Mouse (Mus musculus) CH12.LX (cell line): ENCODE results near the gene Olfml1. TPM values are rescaled to one million over a fixed set of nuclear protein-coding genes. Genes with fewer than 3 reads are reported as not detected.

Source experiments
- DNase-seq: peaks from one replicate; pipeline ENCODE4 v3.0.0-alpha.2; 2013; ENCODE audit errors: extremely low read depth
- H3K27ac ChIP-seq: 2 replicates; pipeline ENCODE4 v1.5.1; 2012; ENCODE audit warnings: low read depth, mild to moderate bottlenecking, control low read depth, moderate library complexity; ENCODE audit not compliant: insufficient read depth
- H3K27me3 ChIP-seq: replicated peaks from 2 replicates; pipeline ENCODE3; 2012; ENCODE audit warnings: inconsistent platforms
- H3K36me3 ChIP-seq, 2 experiments: replicated peaks in 1 of 2; 2 replicates each; pipeline versions ENCODE3 to v1.6.1; 2012; ENCODE audit warnings: inconsistent platforms in 1 of 2, low read length in 1 of 2, mild to moderate bottlenecking in 1 of 2, mixed read lengths in 1 of 2, moderate library complexity in 1 of 2; ENCODE audit not compliant: control insufficient read depth in 1 of 2, insufficient read depth in 1 of 2
- H3K4me1 ChIP-seq, 2 experiments: 2 replicates each; pipeline ENCODE4 v1.6.1; 2012; ENCODE audit warnings: inconsistent platforms in 1 of 2, moderate library complexity in 1 of 2; ENCODE audit not compliant: insufficient read depth in 2 of 2, control insufficient read depth in 1 of 2
- H3K4me2 ChIP-seq: 2 replicates; pipeline ENCODE4 v1.6.1; 2012; ENCODE audit warnings: low read depth, mild to moderate bottlenecking, control low read depth; ENCODE audit not compliant: poor library complexity, insufficient read depth, severe bottlenecking
- H3K4me3 ChIP-seq, 3 experiments: fragments of 150-350 bp in 1 of 3; sonication (generic) in 1 of 3; replicated peaks in 1 of 3; 2 replicates each; pipeline versions ENCODE3 to v1.5.1; 2011 to 2012; ENCODE audit warnings: low read depth in 2 of 3, low read length in 2 of 3, mild to moderate bottlenecking in 2 of 3, moderate library complexity in 2 of 3, control low read depth in 1 of 3, improper control_type of control experiment in 1 of 3, inconsistent platforms in 1 of 3, mixed read lengths in 1 of 3; ENCODE audit not compliant: poor library complexity in 1 of 3
- H3K79me2 ChIP-seq: replicated peaks from 2 replicates; pipeline ENCODE4 v1.6.1; 2012; ENCODE audit warnings: mild to moderate bottlenecking, moderate library complexity; ENCODE audit not compliant: control insufficient read depth, poor library complexity, insufficient read depth, severe bottlenecking; ENCODE audit errors: extremely low read depth
- H3K9ac ChIP-seq: 2 replicates; pipeline ENCODE4 v1.6.1; 2012; ENCODE audit warnings: low read depth, mild to moderate bottlenecking, control low read depth, moderate library complexity; ENCODE audit not compliant: insufficient read depth
- H3K9me3 ChIP-seq: replicated peaks from 2 replicates; pipeline ENCODE3; 2012; ENCODE audit warnings: low read length, inconsistent platforms, mixed read lengths
- CTCF ChIP-seq, 2 experiments: IDR thresholded peaks in 1 of 2; conservative IDR thresholded peaks in 1 of 2; 2 replicates each; pipeline ENCODE4 v1.5.1; 2011 to 2012; ENCODE audit warnings: low read depth in 2 of 2, low read length in 2 of 2, improper control_type of control experiment in 1 of 2, inconsistent platforms in 1 of 2, mild to moderate bottlenecking in 1 of 2, moderate library complexity in 1 of 2
- E2F4 ChIP-seq: IDR thresholded peaks from 2 replicates; pipeline ENCODE4 v1.6.1; 2011; ENCODE audit warnings: low read depth, low read length, improper control_type of control experiment; ENCODE audit not compliant: insufficient replicate concordance
- ELF1 ChIP-seq: IDR thresholded peaks from 2 replicates; pipeline ENCODE4 v1.6.1; 2014; ENCODE audit warnings: low read depth, mild to moderate bottlenecking, inconsistent platforms, low read length, improper control_type of control experiment
- EP300 ChIP-seq: IDR thresholded peaks from 2 replicates; pipeline ENCODE4 v1.6.1; 2011; ENCODE audit warnings: low read length, improper control_type of control experiment
- ETS1 ChIP-seq: conservative IDR thresholded peaks from 2 replicates; pipeline ENCODE4 v1.6.1; 2012; ENCODE audit warnings: low read depth, mild to moderate bottlenecking, inconsistent platforms, low read length, improper control_type of control experiment, moderate library complexity
- GABPA ChIP-seq: IDR thresholded peaks from 2 replicates; pipeline ENCODE4 v1.6.1; 2012; ENCODE audit warnings: low read depth, low read length, improper control_type of control experiment, inconsistent platforms; ENCODE audit not compliant: insufficient replicate concordance
- HCFC1 ChIP-seq: IDR thresholded peaks from 2 replicates; pipeline ENCODE4 v1.6.1; 2012; ENCODE audit warnings: low read depth, mild to moderate bottlenecking, inconsistent platforms, low read length, improper control_type of control experiment
- IRF4 ChIP-seq: IDR thresholded peaks from 2 replicates; pipeline ENCODE4 v1.6.1; 2014; ENCODE audit warnings: low read depth, mild to moderate bottlenecking, inconsistent platforms, low read length, improper control_type of control experiment
- JUN ChIP-seq: IDR thresholded peaks from 2 replicates; pipeline ENCODE4 v1.6.1; 2011; ENCODE audit warnings: low read depth, mild to moderate bottlenecking, low read length, improper control_type of control experiment, moderate library complexity; ENCODE audit not compliant: insufficient read depth
- JUND ChIP-seq: conservative IDR thresholded peaks from 2 replicates; pipeline ENCODE4 v1.6.1; 2011; ENCODE audit warnings: low read depth, low read length, improper control_type of control experiment
- MAFK ChIP-seq: IDR thresholded peaks from 2 replicates; pipeline ENCODE4 v1.6.1; 2011; ENCODE audit warnings: low read length, improper control_type of control experiment; ENCODE audit not compliant: insufficient replicate concordance
- MAZ ChIP-seq: IDR thresholded peaks from 2 replicates; pipeline ENCODE4 v1.6.1; 2012; ENCODE audit warnings: low read depth, mild to moderate bottlenecking, inconsistent platforms, low read length, improper control_type of control experiment, moderate library complexity
- MEF2A ChIP-seq: IDR thresholded peaks from 2 replicates; pipeline ENCODE4 v1.6.1; 2014; ENCODE audit warnings: low read depth, mild to moderate bottlenecking, inconsistent platforms, low read length, improper control_type of control experiment, borderline replicate concordance
- MYC ChIP-seq: IDR thresholded peaks from 2 replicates; pipeline ENCODE4 v1.6.1; 2011; ENCODE audit warnings: low read depth, mild to moderate bottlenecking, improper control_type of control experiment, low read length
- NELFE ChIP-seq: IDR thresholded peaks from 2 replicates; pipeline ENCODE4 v1.6.1; 2011; ENCODE audit warnings: low read depth, low read length, improper control_type of control experiment
- NRF1 ChIP-seq: IDR thresholded peaks from 2 replicates; pipeline ENCODE4 v1.6.1; 2014; ENCODE audit warnings: low read depth, mild to moderate bottlenecking, inconsistent platforms, low read length, improper control_type of control experiment, moderate library complexity
- PAX5 ChIP-seq: IDR thresholded peaks from 2 replicates; pipeline ENCODE4 v1.6.1; 2012; ENCODE audit warnings: low read length, inconsistent platforms, mixed read lengths
- POLR2A ChIP-seq: IDR thresholded peaks from 2 replicates; pipeline ENCODE4 v1.6.1; 2011; ENCODE audit warnings: low read depth, mild to moderate bottlenecking, improper control_type of control experiment, low read length
- POLR2AphosphoS2 ChIP-seq: IDR thresholded peaks from 2 replicates; pipeline ENCODE4 v1.6.1; 2011; ENCODE audit warnings: low read depth, low read length, improper control_type of control experiment
- RAD21 ChIP-seq: IDR thresholded peaks from 2 replicates; pipeline ENCODE4 v1.6.1; 2011; ENCODE audit warnings: low read depth, mild to moderate bottlenecking, low read length, improper control_type of control experiment, moderate library complexity
- RCOR1 ChIP-seq: conservative IDR thresholded peaks from 2 replicates; pipeline ENCODE4 v1.6.1; 2012; ENCODE audit warnings: low read depth, mild to moderate bottlenecking, inconsistent platforms, low read length, improper control_type of control experiment
- TBP ChIP-seq: conservative IDR thresholded peaks from 2 replicates; pipeline ENCODE4 v1.6.1; 2011; ENCODE audit warnings: low read depth, low read length, improper control_type of control experiment
- TCF12 ChIP-seq: IDR thresholded peaks from 2 replicates; pipeline ENCODE4 v1.6.1; 2014; ENCODE audit warnings: low read depth, mild to moderate bottlenecking, inconsistent platforms, low read length, improper control_type of control experiment
- USF1 ChIP-seq: IDR thresholded peaks from 2 replicates; pipeline ENCODE4 v1.6.1; 2014; ENCODE audit warnings: low read depth, mild to moderate bottlenecking, inconsistent platforms, low read length, improper control_type of control experiment
- USF2 ChIP-seq: conservative IDR thresholded peaks from 2 replicates; pipeline ENCODE4 v1.6.1; 2011; ENCODE audit warnings: low read depth, low read length, improper control_type of control experiment
- ZC3H11A ChIP-seq: IDR thresholded peaks from 2 replicates; pipeline ENCODE4 v1.6.1; 2012; ENCODE audit warnings: low read depth, mild to moderate bottlenecking, inconsistent platforms, low read length, improper control_type of control experiment
- ZKSCAN1 ChIP-seq: IDR thresholded peaks from 2 replicates; pipeline ENCODE4 v1.6.1; 2012; ENCODE audit warnings: low read depth, inconsistent platforms, low read length, improper control_type of control experiment, borderline replicate concordance
- ZMIZ1 ChIP-seq: IDR thresholded peaks from 2 replicates; pipeline ENCODE4 v1.6.1; 2012; ENCODE audit warnings: low read depth, mild to moderate bottlenecking, inconsistent platforms, low read length, improper control_type of control experiment
- dilution Hi-C: fragments of 300-500 bp; cut with MboI; formaldehyde crosslinking; loops from 2 replicates; pipeline ENCODE4 v1.14.3; 2020; ENCODE audit warnings: low sequenced_read_pairs; ENCODE audit not compliant: extremely low pct_unique_long_range_greater_than_20kb, extremely low pct_ligation_motif_present
- in situ Hi-C: fragments of 300-500 bp; cut with MboI; formaldehyde crosslinking; loops from 3 replicates; pipeline ENCODE4 v1.14.3; 2019; ENCODE audit warnings: low sequenced_read_pairs, low pct_ligation_motif_present, low pct_unique_long_range_greater_than_20kb, mixed read lengths
- polyA plus RNA-seq: library from polyadenylated mRNA; unstranded; fragments of >175 nt; gene quantifications from 2 replicates; pipeline ENCODE4 v1.2.1, GENCODE M21; 2012; ENCODE audit warnings: low read depth; ENCODE audit not compliant: insufficient read length
- total RNA-seq, 2 experiments: library from RNA; depleted of rRNA; stranded (reverse); fragments of 300-350 nt in 1 of 2; fragments of >200 nt in 1 of 2; gene quantifications; 2 replicates each; pipeline ENCODE4 v1.2.3; 2012 to 2014

The Olfml1 gene
- total and polyA plus RNA-seq, 3 experiments = not detected

- Histone ChIP-seq H3K4me1 (peaks cover 17 to 54% of the 10 kb centered on the region in 2 experiments), H3K27me3 (no peaks in the 10 kb centered on the region), H3K79me2 (peaks cover 25% of the 10 kb centered on the region), H3K36me3 (peaks cover 16 to 79% of the 10 kb centered on the region in 2 experiments), H3K9me3 (no peaks in the 10 kb centered on the region), H3K9ac (no peak overlapping the region), H3K4me3 (no peak overlapping the region), H3K27ac (no peak overlapping the region), H3K4me2 (no peak overlapping the region)
- no peak for TF ChIP-seq POLR2AphosphoS2
- TF ChIP-seq RCOR1 = no peak
- no peak for TF ChIP-seq TCF12
- TF ChIP-seq IRF4 = no peak
- no peak for TF ChIP-seq HCFC1
- TF ChIP-seq ETS1 = no peak
- TF ChIP-seq TBP = no peak
- TF ChIP-seq GABPA = no peak
- no peak for TF ChIP-seq RAD21
- no peak for TF ChIP-seq PAX5
- TF ChIP-seq NRF1 = no peak
- no peak for TF ChIP-seq NELFE
- no peak for TF ChIP-seq CTCF (conservative IDR thresholded peaks at IDR 0.05 in 1 of 2, IDR thresholded peaks at IDR 0.05 in 1 of 2; ENCODE audit: low read depth in 2 of 2, low read length in 2 of 2)
- TF ChIP-seq MAFK = no peak
- no peak for TF ChIP-seq E2F4
- dilution Hi-C loops = no loop called here
- in situ Hi-C loops = no loop called here
- DNase-seq = no peak
Observed at GRCm38 (mm10) chr7:107633201-107633600, 66.0 kb downstream of the Olfml1 start.

GRCm38 (mm10) chr7:107637398-107637797 is 70.2 kb downstream of the Olfml1 start:
- no peak for DNase-seq
- peaks cover 35 to 96% of the 10 kb centered on the region in 2 experiments for H3K36me3 ChIP-seq
- dilution Hi-C loops (no loop called here), in situ Hi-C loops (no loop called here)
- H3K9ac ChIP-seq = no peak overlapping the region
- H3K27me3 ChIP-seq = no peaks in the 10 kb centered on the region
- H3K4me3 ChIP-seq = no peak overlapping the region
- TF ChIP-seq EP300 (no peak), CTCF (conservative IDR thresholded peaks at IDR 0.05 in 1 of 2, IDR thresholded peaks at IDR 0.05 in 1 of 2; ENCODE audit: low read depth in 2 of 2, low read length in 2 of 2) (no peak), ZC3H11A (no peak), TCF12 (no peak), POLR2A (no peak), ELF1 (no peak), TBP (no peak), USF2 (no peak), MEF2A (no peak), MYC (no peak), RAD21 (no peak), ZKSCAN1 (no peak), USF1 (no peak), NRF1 (no peak), JUND (no peak), JUN (no peak), ZMIZ1 (no peak), MAZ (no peak), HCFC1 (no peak)
- no peak overlapping the region for H3K27ac ChIP-seq
- H3K4me1 ChIP-seq = peaks cover 0 to 21% of the 10 kb centered on the region in 2 experiments; a peak in 2 of 4 replicates
- H3K4me2 ChIP-seq = no peak overlapping the region
- H3K79me2 ChIP-seq = peaks cover 6% of the 10 kb centered on the region
- H3K9me3 ChIP-seq = no peaks in the 10 kb centered on the region
